Mouse (Mus musculus) 416B (cell line): ENCODE measurements around the gene Vmn1r113.
"Not testable (repeated sequence)": the region's sequence is repeated elsewhere in the genome, so short reads cannot be mapped to it uniquely, and the experiment has no call there.

Source experiments
- DNase-seq: peaks from one replicate; pipeline ENCODE4 v3.0.0; 2011; ENCODE audit warnings: low read depth

Vmn1r113 gene

DNA sequence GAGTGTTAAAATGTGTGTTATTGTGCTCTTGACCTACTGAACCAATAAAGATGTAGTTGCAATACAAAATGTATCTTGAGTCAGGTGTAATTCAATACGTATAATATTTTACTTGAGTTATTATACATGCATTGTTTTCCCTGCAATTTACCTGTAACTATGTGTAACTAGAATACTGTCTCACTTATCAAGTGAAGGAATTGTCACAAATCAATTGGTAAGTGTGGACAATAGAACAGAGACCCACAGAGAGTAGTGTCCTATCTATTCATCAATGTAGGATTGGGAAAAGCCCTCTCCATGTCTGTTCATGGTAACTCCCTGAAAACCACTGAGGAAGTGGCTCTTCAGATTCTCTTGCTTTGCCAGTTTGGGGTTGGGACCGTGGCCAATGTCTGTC, at the start of gene Vmn1r113:
TSS of gene Vmn1r113 (plus strand) at position 301 of the 400 bp plus-strand sequence.
- DNase-seq, result not testable (repeated sequence)

DNA sequence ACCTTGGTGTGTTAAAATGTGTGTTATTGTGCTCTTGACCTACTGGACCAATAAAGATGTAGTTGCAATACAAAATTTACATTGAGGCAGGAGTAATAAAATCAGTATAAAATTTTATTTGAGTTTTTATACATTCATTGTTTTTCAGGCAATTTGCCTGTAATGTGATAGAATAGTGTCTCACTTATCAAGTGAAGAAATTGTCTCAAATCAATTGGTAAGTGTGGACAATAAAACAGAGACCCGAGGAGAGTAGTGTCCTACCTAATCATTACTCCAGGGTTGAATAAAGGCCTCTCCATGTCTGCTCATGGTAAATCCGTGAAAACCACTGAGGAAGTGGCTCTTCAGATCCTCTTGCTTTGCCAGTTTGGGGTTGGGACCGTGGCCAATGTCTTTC, 16.2 kb upstream of the Vmn1r113 start, which contains the start of gene Vmn1r112:
TSS of gene Vmn1r112 (plus strand) at position 301 of the 400 bp plus-strand sequence.
- not testable (repeated sequence) for DNase-seq

- not testable (repeated sequence) for DNase-seq
These were observed 25.0 kb downstream of the Vmn1r113 start, which contains the start of gene Vmn1r114 for GRCm38 (mm10) chr7:20812086-20812485. Vmn1r114 (minus strand) TSS chr7:20812186.
